Mouse (Mus musculus) urinary bladder, postnatal 10 days (tissue): ENCODE results near the gene Olfr1189.
"Not testable (repeated sequence)": the region's sequence is repeated elsewhere in the genome, so short reads cannot be mapped to it uniquely, and the experiment has no call there.

Source experiments
- DNase-seq: peaks from one replicate; pipeline ENCODE4 v3.0.0; 2022; ENCODE audit warnings: low spot score

The Olfr1189 gene

GRCm38 (mm10) chr2:88586154-88586553 lies at the start of gene Olfr1189:
Gene Olfr1189, plus strand, starts transcription at chr2:88586454.
- no peak for DNase-seq

GRCm38 (mm10) chr2:88556635-88557034 lies 29.6 kb upstream of the Olfr1189 start, which contains the start of gene Olfr1188:
Gene Olfr1188, plus strand, starts transcription at chr2:88556935.
- DNase-seq = no peak

- not testable (repeated sequence) for DNase-seq
Measured at GRCm38 (mm10) chr2:88572696-88573095, 13.6 kb upstream of the Olfr1189 start.

GRCm38 (mm10) chr2:88640242-88640641 lies 54.0 kb downstream of the Olfr1189 start, which contains the start of gene Olfr1191-ps1:
Gene Olfr1191-ps1, plus strand, starts transcription at chr2:88640542.
- not testable (repeated sequence) for DNase-seq
